Mouse (Mus musculus) liver, adult (tissue): Measurements from ENCODE around the gene Slc22a4.

Experiments
- GATA4 ChIP-seq: IDR thresholded peaks from 2 replicates; pipeline ENCODE4 v1.6.1; 2014; ENCODE audit warnings: mild to moderate bottlenecking, low read length; ENCODE audit not compliant: insufficient replicate concordance

Slc22a4 gene

DNA sequence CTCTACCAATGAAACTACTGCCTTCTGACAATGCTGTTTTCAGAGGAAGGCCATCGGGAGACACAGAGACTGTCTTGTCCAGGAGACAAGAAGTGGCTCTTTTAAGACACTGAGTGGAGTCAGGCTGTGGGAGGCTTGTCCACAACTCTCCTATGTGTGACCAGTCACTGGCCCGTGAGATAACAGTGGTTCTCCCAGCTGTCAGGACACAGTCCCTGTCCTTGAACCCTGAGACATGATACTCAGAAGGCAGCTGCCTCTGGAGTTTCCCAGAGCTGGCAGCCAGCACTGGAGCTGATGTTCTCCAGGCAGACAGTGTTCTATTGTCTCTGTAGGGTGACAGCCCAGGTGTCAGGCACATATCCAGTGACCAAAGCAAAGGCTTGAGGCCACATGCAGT lies 30.2 kb downstream of the Slc22a4 start:
- no peak for TF ChIP-seq GATA4

DNA sequence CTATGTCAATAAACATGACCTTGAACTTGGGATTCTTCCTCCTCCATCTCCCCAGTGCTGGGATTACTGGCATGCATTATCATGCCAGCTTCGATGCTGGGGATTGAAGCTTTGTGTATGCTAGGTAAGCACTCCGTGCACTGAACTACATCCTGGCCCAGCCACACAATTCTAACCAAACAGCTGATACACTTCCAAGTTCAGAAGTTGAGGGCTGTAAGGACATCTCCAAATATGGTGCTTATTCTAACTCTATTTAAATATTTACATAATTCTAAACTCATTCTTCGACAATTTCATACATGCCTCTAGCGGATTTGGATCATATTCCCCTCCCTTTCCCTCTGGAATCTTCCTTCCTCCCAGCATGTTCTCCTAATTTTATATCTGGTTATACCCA lies 35.6 kb downstream of the Slc22a4 start:
- no peak for TF ChIP-seq GATA4

DNA sequence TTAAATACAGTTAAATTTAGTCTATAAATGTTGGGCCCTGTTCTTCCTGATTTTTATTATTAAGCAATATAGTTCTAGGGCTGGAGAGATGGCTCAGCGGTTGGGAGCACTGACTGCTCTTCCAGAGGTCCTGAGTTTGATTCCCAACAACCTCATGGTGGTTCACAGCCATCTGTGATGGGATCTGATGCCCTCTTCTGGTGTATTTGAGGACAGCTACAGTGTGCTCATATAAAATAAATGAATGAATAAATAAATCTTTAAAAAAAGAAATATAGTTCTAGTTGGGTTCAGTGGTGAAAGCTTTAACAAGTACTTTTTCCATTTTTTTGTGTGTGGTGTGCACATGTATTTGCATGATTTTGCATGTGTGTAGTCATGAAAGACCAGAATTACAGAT lies 38.7 kb downstream of the Slc22a4 start:
- no peak for TF ChIP-seq GATA4

DNA sequence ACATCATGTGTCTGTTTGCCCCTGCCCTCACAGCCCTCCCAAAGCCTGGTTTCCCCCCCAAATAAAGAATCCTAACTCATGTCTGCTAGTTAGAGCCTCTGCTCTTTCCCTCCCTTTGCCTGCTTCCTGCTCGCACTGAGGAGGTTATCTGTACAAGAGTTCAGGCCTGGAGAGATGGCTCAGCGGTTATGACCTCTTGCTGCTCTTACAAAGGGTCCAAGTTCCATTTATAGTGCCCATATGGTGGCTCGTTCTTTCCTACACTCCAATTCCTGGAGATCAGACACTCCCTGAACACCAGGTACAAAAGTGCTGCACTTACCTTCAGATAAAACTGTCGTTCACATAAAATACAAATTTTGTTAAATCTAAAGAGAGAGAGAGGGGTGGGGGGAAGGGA lies 39.8 kb downstream of the Slc22a4 start:
- no peak for TF ChIP-seq GATA4

DNA sequence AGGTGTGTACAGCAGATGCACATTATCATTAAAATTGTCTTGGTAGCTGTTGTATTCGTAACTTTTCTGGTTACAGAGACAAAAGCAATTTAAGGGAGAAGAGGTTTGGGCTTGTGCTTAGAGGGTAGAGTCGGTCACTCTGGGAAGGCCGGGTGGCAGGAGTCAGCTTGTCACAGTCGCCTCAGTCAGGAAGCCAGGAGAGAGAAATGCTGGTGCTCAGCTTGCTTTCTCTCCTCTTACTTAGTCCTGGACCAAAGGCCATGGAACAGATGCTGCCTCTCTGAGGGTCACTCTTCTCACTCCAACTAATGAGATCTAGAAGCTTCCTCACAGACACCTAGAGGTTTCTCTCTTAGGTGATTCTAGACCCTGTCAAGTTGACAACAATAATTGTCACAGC lies 46.5 kb downstream of the Slc22a4 start:
- no peak for TF ChIP-seq GATA4

DNA sequence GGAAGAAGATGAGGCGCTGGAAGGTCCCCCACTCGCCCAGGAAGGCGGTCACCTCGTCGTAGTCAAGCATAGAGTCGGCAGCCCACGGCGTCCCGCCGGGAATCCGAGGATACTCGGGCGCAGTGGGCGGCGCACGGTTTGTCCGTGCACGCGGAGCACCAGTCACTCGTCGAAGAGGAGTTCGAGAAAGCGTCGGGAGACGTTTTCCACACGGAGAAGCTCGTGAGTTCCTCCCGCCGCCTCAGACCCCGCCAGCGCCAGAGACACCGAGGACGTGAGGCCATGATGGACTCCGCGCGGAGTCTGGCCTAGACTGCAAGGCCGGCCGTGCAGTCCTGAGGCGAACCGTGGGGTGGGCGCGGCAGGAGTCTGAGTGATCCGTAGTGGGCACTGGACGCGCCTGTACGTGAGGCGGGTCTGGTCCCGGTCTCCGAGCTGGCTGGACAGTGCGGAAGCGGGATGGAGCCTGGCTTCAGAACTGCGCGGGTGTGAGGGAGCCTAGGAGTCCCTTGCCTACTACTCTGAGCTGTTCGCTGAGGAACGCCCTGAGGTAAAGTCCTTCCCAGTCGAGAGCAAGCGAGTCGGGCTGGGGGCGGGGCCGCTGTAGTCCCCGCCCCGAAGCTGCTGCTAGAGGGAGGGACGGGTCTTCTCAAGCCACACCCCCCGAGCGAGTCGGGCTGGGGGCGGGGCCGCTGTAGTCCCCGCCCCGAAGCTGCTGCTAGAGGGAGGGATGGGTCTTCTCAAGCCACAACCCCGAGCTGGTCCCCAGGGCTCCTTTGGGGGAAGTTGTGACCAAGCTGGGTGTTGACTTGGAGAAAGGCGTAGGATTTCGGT lies 47.9 kb downstream of the Slc22a4 start, which contains the start of gene Slc22a21:
Gene Slc22a21 (minus strand): TSS at position 545 of the 834 bp plus-strand sequence.
- TF ChIP-seq GATA4, result no peak

DNA sequence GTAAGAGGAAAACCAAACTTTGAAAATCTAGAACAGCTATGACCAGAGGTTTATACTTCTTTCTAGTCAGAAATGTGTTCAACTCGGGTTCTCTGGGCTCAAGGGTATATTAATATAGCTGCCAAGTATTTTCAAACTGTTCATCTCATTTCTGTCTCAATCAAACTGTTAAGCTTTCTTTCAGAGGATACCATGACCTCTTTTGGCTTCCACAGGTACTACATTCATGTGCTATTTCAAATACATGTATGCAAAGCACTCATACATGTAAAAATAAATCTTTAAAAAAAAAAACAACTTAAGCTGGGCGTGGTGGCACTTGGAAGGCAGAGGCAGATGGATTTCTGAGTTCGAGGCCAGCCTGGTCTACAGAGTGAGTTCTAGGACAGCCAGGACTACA lies 50.2 kb downstream of the Slc22a4 start:
- no peak for TF ChIP-seq GATA4

DNA sequence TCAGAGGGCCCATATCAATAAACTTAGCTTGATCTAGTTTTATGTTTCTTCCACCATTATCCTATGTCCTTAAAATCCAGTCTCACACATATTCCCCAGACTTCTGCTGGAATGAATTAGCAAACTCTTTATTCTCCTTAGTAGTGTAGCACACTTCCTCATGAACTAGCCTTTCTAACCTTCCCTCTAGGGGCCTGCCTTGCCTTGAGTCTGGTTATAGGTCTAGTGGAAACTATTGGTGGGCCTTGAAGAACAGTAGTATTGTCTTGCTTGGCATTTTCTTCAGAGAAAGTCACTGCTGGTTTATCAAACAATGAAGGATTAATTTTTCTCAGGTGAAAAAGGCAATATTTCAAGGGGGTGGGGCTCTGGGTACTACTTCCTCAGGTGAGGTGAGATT lies 52.3 kb downstream of the Slc22a4 start:
- TF ChIP-seq GATA4, result no peak

DNA sequence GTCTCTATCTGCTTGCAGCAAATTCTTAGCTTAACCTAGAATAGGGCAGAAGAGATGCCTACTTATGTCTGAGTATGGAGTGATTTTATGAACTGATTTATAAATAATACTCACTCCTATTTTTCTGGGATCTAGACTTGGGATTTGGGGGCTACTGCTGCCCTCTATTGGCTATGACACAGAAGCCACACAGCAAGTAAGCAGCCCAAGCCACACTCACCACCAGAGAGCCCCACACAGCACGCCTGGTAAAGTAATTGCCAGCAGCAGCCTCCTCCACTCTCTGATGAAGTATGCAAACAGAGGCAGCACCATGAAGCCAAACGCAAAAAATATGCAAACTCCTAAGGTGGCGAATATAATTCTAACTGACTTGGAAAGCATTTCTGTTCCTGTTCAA lies 68.9 kb downstream of the Slc22a4 start:
- TF ChIP-seq GATA4, result no peak

DNA sequence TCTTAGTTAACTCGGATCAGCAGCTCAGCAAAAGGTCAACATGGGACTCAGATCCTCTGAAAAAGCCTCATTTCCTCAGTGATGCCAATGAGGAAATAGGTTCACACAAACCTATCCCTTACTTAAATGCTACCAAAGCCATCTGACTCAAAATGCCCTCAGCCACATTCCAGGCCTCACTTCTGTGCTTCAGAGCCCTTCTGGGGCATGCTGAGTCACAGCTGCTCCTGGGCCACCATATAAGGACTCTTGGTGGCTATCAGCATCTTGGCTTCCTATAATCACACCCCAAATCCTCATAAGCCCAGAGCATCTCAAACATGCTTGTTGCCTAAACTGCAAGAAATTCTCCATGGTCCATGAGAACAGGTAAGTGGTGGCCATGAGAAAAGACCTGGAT lies 71.3 kb downstream of the Slc22a4 start:
- no peak for TF ChIP-seq GATA4

DNA sequence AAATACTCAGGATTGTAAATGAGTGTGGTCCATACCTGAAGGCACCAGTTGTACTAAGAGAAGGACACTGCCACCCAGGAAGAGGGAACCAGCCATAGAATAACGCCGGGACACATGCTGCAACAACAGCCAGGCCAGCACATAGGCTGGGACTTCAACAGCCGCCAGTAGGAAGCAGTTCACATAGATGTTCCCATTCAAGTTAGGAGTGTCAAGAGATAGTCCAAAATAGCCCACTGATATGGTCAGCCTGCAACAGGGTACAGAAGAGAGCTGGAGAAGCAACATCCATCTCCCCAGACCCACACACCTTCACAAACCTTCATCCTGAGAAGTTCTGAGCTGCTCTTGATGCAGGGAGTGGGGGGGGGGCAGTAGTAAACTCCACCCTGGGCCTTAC lies 73.2 kb downstream of the Slc22a4 start:
- no peak for TF ChIP-seq GATA4
